Mouse (Mus musculus): ENCODE measurements around the gene Prdm11. TPM values are rescaled to one million over a fixed set of nuclear protein-coding genes. Genes with fewer than 3 reads are reported as not detected.

The Prdm11 gene
- total RNA-seq, 1 experiment from 2014 or later, result 9.3 TPM

- no peak for ATAC-seq (replicated peaks in 1 of 2; ENCODE audit: insufficient read depth in 1 of 2, low FRiP score in 2 of 2, low TSS enrichment in 1 of 2, low read depth in 1 of 2, poor library complexity in 2 of 2, severe bottlenecking in 2 of 2)
Measured at GRCm38 (mm10) chr2:93027713-93028112, 18.3 kb downstream of the Prdm11 start.

GRCm38 (mm10) chr2:93024431-93024830 lies 21.5 kb downstream of the Prdm11 start:
- ATAC-seq (replicated peaks in 1 of 2; ENCODE audit: insufficient read depth in 1 of 2, low FRiP score in 2 of 2, low TSS enrichment in 1 of 2, low read depth in 1 of 2, poor library complexity in 2 of 2, severe bottlenecking in 2 of 2), result no peak

- no peak for ATAC-seq (replicated peaks in 1 of 2; ENCODE audit: insufficient read depth in 1 of 2, low FRiP score in 2 of 2, low TSS enrichment in 1 of 2, low read depth in 1 of 2, poor library complexity in 2 of 2, severe bottlenecking in 2 of 2)
Measured at GRCm38 (mm10) chr2:93018854-93019253, 27.1 kb downstream of the Prdm11 start.

- ATAC-seq (replicated peaks in 1 of 2; ENCODE audit: insufficient read depth in 1 of 2, low FRiP score in 2 of 2, low TSS enrichment in 1 of 2, low read depth in 1 of 2, poor library complexity in 2 of 2, severe bottlenecking in 2 of 2), result no peak
Measured at GRCm38 (mm10) chr2:93017151-93017550, 28.8 kb downstream of the Prdm11 start.

GRCm38 (mm10) chr2:93015041-93015440 lies 30.9 kb downstream of the Prdm11 start:
- ATAC-seq (replicated peaks in 1 of 2; ENCODE audit: insufficient read depth in 1 of 2, low FRiP score in 2 of 2, low TSS enrichment in 1 of 2, low read depth in 1 of 2, poor library complexity in 2 of 2, severe bottlenecking in 2 of 2), result 0 out of 4 replicates have a peak, but pooled peaks of 1 of the 2 experiments have one; percentile 15

GRCm38 (mm10) chr2:93014093-93014937 lies 31.7 kb downstream of the Prdm11 start:
- peak; percentile 57 to 65 for ATAC-seq (replicated peaks in 1 of 2; ENCODE audit: insufficient read depth in 1 of 2, low FRiP score in 2 of 2, low TSS enrichment in 1 of 2, low read depth in 1 of 2, poor library complexity in 2 of 2, severe bottlenecking in 2 of 2)

GRCm38 (mm10) chr2:93013415-93014092 lies 32.4 kb downstream of the Prdm11 start:
- no peak for ATAC-seq (replicated peaks in 1 of 2; ENCODE audit: insufficient read depth in 1 of 2, low FRiP score in 2 of 2, low TSS enrichment in 1 of 2, low read depth in 1 of 2, poor library complexity in 2 of 2, severe bottlenecking in 2 of 2)

- no peak for ATAC-seq (replicated peaks in 1 of 2; ENCODE audit: insufficient read depth in 1 of 2, low FRiP score in 2 of 2, low TSS enrichment in 1 of 2, low read depth in 1 of 2, poor library complexity in 2 of 2, severe bottlenecking in 2 of 2)
Measured at GRCm38 (mm10) chr2:93012976-93013375, 33.0 kb downstream of the Prdm11 start.

- ATAC-seq (replicated peaks in 1 of 2; ENCODE audit: insufficient read depth in 1 of 2, low FRiP score in 2 of 2, low TSS enrichment in 1 of 2, low read depth in 1 of 2, poor library complexity in 2 of 2, severe bottlenecking in 2 of 2), result no peak
Measured at GRCm38 (mm10) chr2:93011933-93012332, 34.0 kb downstream of the Prdm11 start.

- no peak for ATAC-seq (replicated peaks in 1 of 2; ENCODE audit: insufficient read depth in 1 of 2, low FRiP score in 2 of 2, low TSS enrichment in 1 of 2, low read depth in 1 of 2, poor library complexity in 2 of 2, severe bottlenecking in 2 of 2)
Measured at GRCm38 (mm10) chr2:93011465-93011864, 34.5 kb downstream of the Prdm11 start.

- no peak for ATAC-seq (replicated peaks in 1 of 2; ENCODE audit: insufficient read depth in 1 of 2, low FRiP score in 2 of 2, low TSS enrichment in 1 of 2, low read depth in 1 of 2, poor library complexity in 2 of 2, severe bottlenecking in 2 of 2)
Measured at GRCm38 (mm10) chr2:93007967-93008685, 37.8 kb downstream of the Prdm11 start.

- no peak for ATAC-seq (replicated peaks in 1 of 2; ENCODE audit: insufficient read depth in 1 of 2, low FRiP score in 2 of 2, low TSS enrichment in 1 of 2, low read depth in 1 of 2, poor library complexity in 2 of 2, severe bottlenecking in 2 of 2)
Measured at GRCm38 (mm10) chr2:93005028-93005427, 40.9 kb downstream of the Prdm11 start.

- no peak for ATAC-seq (replicated peaks in 1 of 2; ENCODE audit: insufficient read depth in 1 of 2, low FRiP score in 2 of 2, low TSS enrichment in 1 of 2, low read depth in 1 of 2, poor library complexity in 2 of 2, severe bottlenecking in 2 of 2)
Measured at GRCm38 (mm10) chr2:92991976-92992375, 54.0 kb downstream of the Prdm11 start.

GRCm38 (mm10) chr2:92989593-92989992 lies 56.4 kb downstream of the Prdm11 start:
- no peak for ATAC-seq (replicated peaks in 1 of 2; ENCODE audit: insufficient read depth in 1 of 2, low FRiP score in 2 of 2, low TSS enrichment in 1 of 2, low read depth in 1 of 2, poor library complexity in 2 of 2, severe bottlenecking in 2 of 2)

GRCm38 (mm10) chr2:92987901-92988631 lies 57.9 kb downstream of the Prdm11 start:
- ATAC-seq (replicated peaks in 1 of 2; ENCODE audit: insufficient read depth in 1 of 2, low FRiP score in 2 of 2, low TSS enrichment in 1 of 2, low read depth in 1 of 2, poor library complexity in 2 of 2, severe bottlenecking in 2 of 2), result peak; percentile 44 to 63

- ATAC-seq (replicated peaks in 1 of 2; ENCODE audit: insufficient read depth in 1 of 2, low FRiP score in 2 of 2, low TSS enrichment in 1 of 2, low read depth in 1 of 2, poor library complexity in 2 of 2, severe bottlenecking in 2 of 2), result no peak
Measured at GRCm38 (mm10) chr2:92987108-92987618, 58.8 kb downstream of the Prdm11 start.

- ATAC-seq (replicated peaks in 1 of 2; ENCODE audit: insufficient read depth in 1 of 2, low FRiP score in 2 of 2, low TSS enrichment in 1 of 2, low read depth in 1 of 2, poor library complexity in 2 of 2, severe bottlenecking in 2 of 2), result no peak
Measured at GRCm38 (mm10) chr2:92985600-92985999, 60.4 kb downstream of the Prdm11 start.

Measured in hematopoietic stem cell, adult 5-6 weeks (primary cell).